Comparison of ENCODE assay signal across 8 mouse cellular contexts in the genomic region with DNA sequence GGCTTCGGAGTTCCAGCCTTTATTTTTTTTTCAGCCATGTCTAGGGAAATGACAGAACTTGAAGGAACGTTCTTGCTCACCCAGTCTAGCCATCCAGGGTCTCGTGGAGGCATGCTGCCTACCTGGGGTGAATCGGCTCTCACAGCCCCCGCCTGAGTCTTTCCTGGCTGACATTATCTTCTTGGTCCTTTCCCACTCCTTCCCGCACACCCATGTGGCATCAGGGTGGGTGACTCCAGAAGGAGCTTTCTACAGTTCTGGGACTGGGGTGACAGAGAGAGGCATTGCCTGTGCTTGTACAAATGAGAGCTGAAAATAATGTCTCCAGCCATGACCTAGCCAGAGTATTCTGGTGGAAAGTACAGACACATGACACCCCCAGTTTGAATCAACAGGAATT. TPM values are rescaled to one million over a fixed set of nuclear protein-coding genes. Genes with fewer than 3 reads are reported as not detected.
DNase-seq lines count a peak whose midpoint lies in the region; ATAC-seq and TF ChIP-seq lines count a peak whose summit lies in the region.

No protein-coding gene starts in this region.

- H3K36me3 ChIP-seq in forebrain, embryonic 12.5 days (replicated peaks): no peaks in the 10 kb centered on the region
- no peaks in the 10 kb centered on the region for H3K36me3 ChIP-seq in forebrain, embryonic 16.5 days (ENCODE audit: control insufficient read depth, insufficient read depth)
- H3K36me3 ChIP-seq in kidney, postnatal 0 days (ENCODE audit: insufficient read depth, low read length): no peaks in the 10 kb centered on the region
- H3K36me3 ChIP-seq in embryonic facial prominence, embryonic 14.5 days (ENCODE audit: control insufficient read depth, insufficient read depth, low read length): peaks cover 3% of the 10 kb centered on the region; the same call in 1 of the 2 replicates
- H3K36me3 ChIP-seq in limb, embryonic 15.5 days: no peaks in the 10 kb centered on the region

- no peak overlapping the region for H3K4me2 ChIP-seq in forebrain, embryonic 12.5 days
- no peak overlapping the region for H3K4me2 ChIP-seq in forebrain, embryonic 16.5 days (ENCODE audit: low read length)
- peak overlapping the region; percentile 43; the same call in 1 of the 2 replicates for H3K4me2 ChIP-seq in kidney, postnatal 0 days (ENCODE audit: low read length)
- peak overlapping the region; percentile 35 for H3K4me2 ChIP-seq in embryonic facial prominence, embryonic 14.5 days (ENCODE audit: low read depth, low read length)
- peak overlapping the region; percentile 37; the same call in 1 of the 2 replicates for H3K4me2 ChIP-seq in limb, embryonic 15.5 days

- ATAC-seq in forebrain, embryonic 12.5 days (ENCODE audit: low FRiP score): no peak
- no peak for ATAC-seq in forebrain, embryonic 16.5 days
- no peak for ATAC-seq in kidney, postnatal 0 days (replicated peaks; ENCODE audit: low FRiP score, low read depth)
- ATAC-seq in embryonic facial prominence, embryonic 14.5 days (ENCODE audit: low read depth): 0 out of 2 replicates have a peak, but pooled peaks have one; percentile 1
- no peak for ATAC-seq in limb, embryonic 15.5 days (ENCODE audit: insufficient number of reproducible peaks, low FRiP score, low TSS enrichment, low read depth)

- WGBS in forebrain, embryonic 12.5 days: 76% methylated on average over 6 of the region's 6 CpGs
- WGBS in forebrain, embryonic 16.5 days: 82% methylated on average over 6 of the region's 6 CpGs
- 52% methylated on average over 6 of the region's 6 CpGs for WGBS in kidney, postnatal 0 days
- 55% methylated on average over 6 of the region's 6 CpGs for WGBS in embryonic facial prominence, embryonic 14.5 days
- 65% methylated on average over 6 of the region's 6 CpGs for WGBS in limb, embryonic 15.5 days

- H3K4me3 ChIP-seq in forebrain, embryonic 12.5 days (replicated peaks): no peak overlapping the region
- H3K4me3 ChIP-seq in forebrain, embryonic 16.5 days (replicated peaks; ENCODE audit: low read length): no peak overlapping the region
- H3K4me3 ChIP-seq in kidney, postnatal 0 days (replicated peaks; ENCODE audit: low read depth, low read length): no peak overlapping the region
- H3K4me3 ChIP-seq in embryonic facial prominence, embryonic 14.5 days (ENCODE audit: low read depth, low read length): no peak overlapping the region
- H3K4me3 ChIP-seq in limb, embryonic 15.5 days: peak overlapping the region; percentile 2; the same call in 1 of the 2 replicates

- no peak for TF ChIP-seq CTCF in kidney, postnatal 0 days (IDR thresholded peaks at IDR 0.05; ENCODE audit: low read depth)

- no peak overlapping the region for H3K9ac ChIP-seq in forebrain, embryonic 12.5 days
- H3K9ac ChIP-seq in forebrain, embryonic 16.5 days (replicated peaks; ENCODE audit: low read depth, low read length): no peak overlapping the region
- H3K9ac ChIP-seq in kidney, postnatal 0 days (ENCODE audit: low read depth, low read length): peak overlapping the region; percentile 40; the same call in 1 of the 2 replicates
- peak overlapping the region; percentile 35; the same call in 1 of the 2 replicates for H3K9ac ChIP-seq in embryonic facial prominence, embryonic 14.5 days (ENCODE audit: low read depth, low read length)
- H3K9ac ChIP-seq in limb, embryonic 15.5 days: no peak overlapping the region

- H3K9me3 ChIP-seq in forebrain, embryonic 12.5 days: no peaks in the 10 kb centered on the region
- no peaks in the 10 kb centered on the region for H3K9me3 ChIP-seq in forebrain, embryonic 16.5 days (ENCODE audit: control insufficient read depth, low read length)
- H3K9me3 ChIP-seq in kidney, postnatal 0 days (replicated peaks; ENCODE audit: low read length): no peaks in the 10 kb centered on the region
- H3K9me3 ChIP-seq in embryonic facial prominence, embryonic 14.5 days (ENCODE audit: control insufficient read depth, low read length): no peaks in the 10 kb centered on the region
- H3K9me3 ChIP-seq in limb, embryonic 15.5 days: no peaks in the 10 kb centered on the region

- no peak for DNase-seq in kidney, postnatal 0 days (ENCODE audit: low spot score)
- no peak for DNase-seq in kidney, adult 8-10 months
- DNase-seq in embryonic facial prominence, embryonic 14.5 days (ENCODE audit: low spot score): no peak
- no peak for DNase-seq in frontal cortex, postnatal 25 days (ENCODE audit: low spot score in 2 of 2)
- DNase-seq in layer of hippocampus, adult 11-12 months (ENCODE audit: low spot score): no peak

- H3K27ac ChIP-seq in forebrain, embryonic 12.5 days: 0 out of 2 replicates have a peak overlapping the region, but pooled peaks have one; percentile 15
- no peak overlapping the region for H3K27ac ChIP-seq in forebrain, embryonic 16.5 days (ENCODE audit: low read length)
- peak overlapping the region; percentile 92 for H3K27ac ChIP-seq in kidney, postnatal 0 days
- H3K27ac ChIP-seq in embryonic facial prominence, embryonic 14.5 days (replicated peaks; ENCODE audit: low read depth, low read length): peak overlapping the region; percentile 82
- H3K27ac ChIP-seq in limb, embryonic 15.5 days: peak overlapping the region; percentile 88

- peaks cover 93% of the 10 kb centered on the region for H3K4me1 ChIP-seq in forebrain, embryonic 12.5 days
- H3K4me1 ChIP-seq in forebrain, embryonic 16.5 days (replicated peaks; ENCODE audit: control insufficient read depth, insufficient read depth, low read length): peaks cover 77% of the 10 kb centered on the region
- peaks cover 56% of the 10 kb centered on the region for H3K4me1 ChIP-seq in kidney, postnatal 0 days (replicated peaks; ENCODE audit: insufficient read depth, low read length)
- peaks cover 72% of the 10 kb centered on the region for H3K4me1 ChIP-seq in embryonic facial prominence, embryonic 14.5 days (ENCODE audit: control insufficient read depth, insufficient read depth, low read length)
- peaks cover 74% of the 10 kb centered on the region for H3K4me1 ChIP-seq in limb, embryonic 15.5 days

- H3K27me3 ChIP-seq in forebrain, embryonic 12.5 days: no peaks in the 10 kb centered on the region
- H3K27me3 ChIP-seq in forebrain, embryonic 16.5 days (replicated peaks; ENCODE audit: control insufficient read depth, insufficient read depth, low read length): no peaks in the 10 kb centered on the region
- H3K27me3 ChIP-seq in kidney, postnatal 0 days (ENCODE audit: insufficient read depth, low read length): no peaks in the 10 kb centered on the region
- H3K27me3 ChIP-seq in embryonic facial prominence, embryonic 14.5 days (replicated peaks; ENCODE audit: control insufficient read depth, insufficient read depth, low read length): no peaks in the 10 kb centered on the region
- no peaks in the 10 kb centered on the region for H3K27me3 ChIP-seq in limb, embryonic 15.5 days

RNA-seq across cellular contexts. Expression of gene Afap1, which starts 28.0 kb away (rescaled TPM):
- 40.7 and 48.3 TPM in 2 replicates for polyA plus RNA-seq in forebrain, embryonic 12.5 days (2016; fragmentation: Nextera tagmentation; extraction: Ambion mirVana)
- 64.1 and 64.7 TPM in 2 replicates for polyA plus RNA-seq in forebrain, embryonic 16.5 days (2015; fragmentation: Nextera tagmentation; extraction: Ambion mirVana)
- 19.1 and 19.7 TPM in 2 replicates for polyA plus RNA-seq in kidney, postnatal 0 days (2015; fragmentation: Nextera tagmentation; extraction: Ambion mirVana)
- polyA plus RNA-seq in embryonic facial prominence, embryonic 14.5 days (2014; fragmentation: Nextera tagmentation; extraction: Ambion mirVana): 24.7 and 28.0 TPM in 2 replicates
- polyA plus RNA-seq in limb, embryonic 15.5 days (2015; fragmentation: Nextera tagmentation; extraction: Ambion mirVana): 21.6 and 23.2 TPM in 2 replicates

Comparison
In these comparisons a context has a peak if more than half of its experiments do, and no peak if none do; other contexts are left out.
1. H3K4me2 ChIP-seq: peak in kidney, postnatal 0 days (single experiment), embryonic facial prominence, embryonic 14.5 days (single experiment) and limb, embryonic 15.5 days (single experiment); none in forebrain, embryonic 12.5 days (single experiment) and forebrain, embryonic 16.5 days (single experiment).
2. H3K9ac ChIP-seq: peak in kidney, postnatal 0 days (single experiment) and embryonic facial prominence, embryonic 14.5 days (single experiment); none in forebrain, embryonic 12.5 days (single experiment), forebrain, embryonic 16.5 days (single experiment) and limb, embryonic 15.5 days (single experiment).